Mouse (Mus musculus): ENCODE results near the gene C1qtnf9.

C1qtnf9 gene

GRCm38 (mm10) chr14:60767884-60768283, at the start of gene C1qtnf9:
Gene C1qtnf9 (plus strand): TSS chr14:60768134.
- DNase-seq (ENCODE audit: extremely low spot score, low read depth, low spot score): no peak

GRCm38 (mm10) chr14:60721304-60721703, 46.6 kb upstream of the C1qtnf9 start:
- no peak for DNase-seq (ENCODE audit: extremely low spot score, low read depth, low spot score)

GRCm38 (mm10) chr14:60721938-60722337, 46.0 kb upstream of the C1qtnf9 start:
- no peak for DNase-seq (ENCODE audit: extremely low spot score, low read depth, low spot score)

- DNase-seq (ENCODE audit: extremely low spot score, low read depth, low spot score): no peak
Measured at GRCm38 (mm10) chr14:60726091-60726490, 41.8 kb upstream of the C1qtnf9 start.

- no peak for DNase-seq (ENCODE audit: extremely low spot score, low read depth, low spot score)
Measured at GRCm38 (mm10) chr14:60727130-60727529, 40.8 kb upstream of the C1qtnf9 start.

- no peak for DNase-seq (ENCODE audit: extremely low spot score, low read depth, low spot score)
Measured at GRCm38 (mm10) chr14:60732081-60732480, 35.9 kb upstream of the C1qtnf9 start.

- no peak for DNase-seq (ENCODE audit: extremely low spot score, low read depth, low spot score)
Measured at GRCm38 (mm10) chr14:60732787-60733186, 35.1 kb upstream of the C1qtnf9 start.

GRCm38 (mm10) chr14:60733706-60734105, 34.2 kb upstream of the C1qtnf9 start:
- no peak for DNase-seq (ENCODE audit: extremely low spot score, low read depth, low spot score)

- no peak for DNase-seq (ENCODE audit: extremely low spot score, low read depth, low spot score)
Measured at GRCm38 (mm10) chr14:60735206-60735605, 32.7 kb upstream of the C1qtnf9 start.

GRCm38 (mm10) chr14:60735848-60736547, 31.9 kb upstream of the C1qtnf9 start:
- DNase-seq (ENCODE audit: extremely low spot score, low read depth, low spot score): no peak

- DNase-seq (ENCODE audit: extremely low spot score, low read depth, low spot score): peak; percentile 10
Measured at GRCm38 (mm10) chr14:60736591-60737192, 31.2 kb upstream of the C1qtnf9 start.

- no peak for DNase-seq (ENCODE audit: extremely low spot score, low read depth, low spot score)
Measured at GRCm38 (mm10) chr14:60737202-60737611, 30.7 kb upstream of the C1qtnf9 start.

GRCm38 (mm10) chr14:60738434-60738938, 29.4 kb upstream of the C1qtnf9 start:
- no peak for DNase-seq (ENCODE audit: extremely low spot score, low read depth, low spot score)

GRCm38 (mm10) chr14:60739155-60739554, 28.8 kb upstream of the C1qtnf9 start:
- DNase-seq (ENCODE audit: extremely low spot score, low read depth, low spot score): no peak

- DNase-seq (ENCODE audit: extremely low spot score, low read depth, low spot score): no peak
Measured at GRCm38 (mm10) chr14:60739616-60740015, 28.3 kb upstream of the C1qtnf9 start.

- DNase-seq (ENCODE audit: extremely low spot score, low read depth, low spot score): no peak
Measured at GRCm38 (mm10) chr14:60740507-60740906, 27.4 kb upstream of the C1qtnf9 start.

- DNase-seq (ENCODE audit: extremely low spot score, low read depth, low spot score): no peak
Measured at GRCm38 (mm10) chr14:60741033-60741432, 26.9 kb upstream of the C1qtnf9 start.

GRCm38 (mm10) chr14:60741490-60741981, 26.4 kb upstream of the C1qtnf9 start:
- DNase-seq (ENCODE audit: extremely low spot score, low read depth, low spot score): no peak

- DNase-seq (ENCODE audit: extremely low spot score, low read depth, low spot score): no peak
Measured at GRCm38 (mm10) chr14:60743681-60744080, 24.3 kb upstream of the C1qtnf9 start.

GRCm38 (mm10) chr14:60745201-60745600, 22.7 kb upstream of the C1qtnf9 start:
- no peak for DNase-seq (ENCODE audit: extremely low spot score, low read depth, low spot score)

- DNase-seq (ENCODE audit: extremely low spot score, low read depth, low spot score): no peak
Measured at GRCm38 (mm10) chr14:60746141-60746540, 21.8 kb upstream of the C1qtnf9 start.

GRCm38 (mm10) chr14:60747154-60747870, 20.6 kb upstream of the C1qtnf9 start:
- no peak for DNase-seq (ENCODE audit: extremely low spot score, low read depth, low spot score)

Data from hindlimb bud, embryonic 11.5 days (tissue).